Mouse (Mus musculus): ENCODE measurements around the gene Jade2.

- TF ChIP-seq CTCF (IDR thresholded peaks at IDR 0.05; ENCODE audit: extremely low read depth, insufficient read depth, low read length) (peak; percentile 30; the same call in 1 of the 2 replicates), POLR2A (IDR thresholded peaks at IDR 0.05; ENCODE audit: extremely low read depth, insufficient read depth, low read length) (no peak)
Measured at GRCm38 (mm10) chr11:51811230-51811629, 46.2 kb downstream of the Jade2 start.
